Mouse (Mus musculus): ENCODE results near the gene Ttll11.

Ttll11 gene

GRCm38 (mm10) chr2:35849632-35850230, 130.0 kb downstream of the Ttll11 start:
- no peak for DNase-seq

- DNase-seq, result no peak
Observed at GRCm38 (mm10) chr2:35845611-35846504, 133.9 kb downstream of the Ttll11 start.

- no peak for DNase-seq
Observed at GRCm38 (mm10) chr2:35843896-35844690, 135.6 kb downstream of the Ttll11 start.

- no peak for DNase-seq
Observed at GRCm38 (mm10) chr2:35842780-35843474, 136.8 kb downstream of the Ttll11 start.

GRCm38 (mm10) chr2:35841841-35842420, 137.8 kb downstream of the Ttll11 start:
- no peak for DNase-seq

GRCm38 (mm10) chr2:35840956-35841816, 138.5 kb downstream of the Ttll11 start:
- DNase-seq, result peak; percentile 53

GRCm38 (mm10) chr2:35838751-35839479, 140.8 kb downstream of the Ttll11 start:
- DNase-seq, result no peak

GRCm38 (mm10) chr2:35834198-35834913, 145.4 kb downstream of the Ttll11 start:
- DNase-seq, result no peak

- DNase-seq, result no peak
Observed at GRCm38 (mm10) chr2:35833546-35833945, 146.2 kb downstream of the Ttll11 start.

GRCm38 (mm10) chr2:35832742-35833425, 146.8 kb downstream of the Ttll11 start:
- no peak for DNase-seq

GRCm38 (mm10) chr2:35831904-35832581, 147.7 kb downstream of the Ttll11 start:
- no peak for DNase-seq

GRCm38 (mm10) chr2:35830966-35831903, 148.5 kb downstream of the Ttll11 start:
- DNase-seq, result no peak

- DNase-seq, result no peak
Observed at GRCm38 (mm10) chr2:35829136-35829535, 150.6 kb downstream of the Ttll11 start.

GRCm38 (mm10) chr2:35827886-35828285, 151.8 kb downstream of the Ttll11 start:
- DNase-seq, result no peak

GRCm38 (mm10) chr2:35825157-35825556, 154.6 kb downstream of the Ttll11 start:
- DNase-seq, result no peak

- no peak for DNase-seq
Observed at GRCm38 (mm10) chr2:35823589-35823988, 156.1 kb downstream of the Ttll11 start.

GRCm38 (mm10) chr2:35818883-35819282, 160.8 kb downstream of the Ttll11 start:
- DNase-seq, result no peak
